Mouse (Mus musculus): ENCODE data around the gene Syne2. TPM values are rescaled to one million over a fixed set of nuclear protein-coding genes. Genes with fewer than 3 reads are reported as not detected.

Syne2 gene
- polyA plus RNA-seq, 1 experiment from 2014 or later, result 67.6 TPM

GRCm38 (mm10) chr12:75816981-75817856 is 715 bp upstream of the Syne2 start:
- peak overlapping the region; percentile 97 for H3K27ac ChIP-seq
- H3K4me3 ChIP-seq, result peak overlapping the region; percentile 82
- H3K9me3 ChIP-seq, result no peaks in the 10 kb centered on the region
- DNase-seq (ENCODE audit: low spot score), result no peak
- peaks cover 23% of the 10 kb centered on the region for H3K4me1 ChIP-seq
- no peaks in the 10 kb centered on the region for H3K27me3 ChIP-seq (ENCODE audit: insufficient read depth, poor library complexity, severe bottlenecking)
- H3K36me3 ChIP-seq, result no peaks in the 10 kb centered on the region
- WGBS, result 16% methylated on average over 23 of the region's 25 CpGs

GRCm38 (mm10) chr12:75818453-75819434 is 810 bp downstream of the Syne2 start:
- H3K27me3 ChIP-seq (ENCODE audit: insufficient read depth, poor library complexity, severe bottlenecking), result no peaks in the 10 kb centered on the region
- H3K4me1 ChIP-seq, result peaks cover 34% of the 10 kb centered on the region
- H3K27ac ChIP-seq, result peak overlapping the region; percentile 97
- peak; percentile 84 for DNase-seq (ENCODE audit: low spot score)
- H3K9me3 ChIP-seq, result no peaks in the 10 kb centered on the region
- peak overlapping the region; percentile 82 for H3K4me3 ChIP-seq
- WGBS, result under 1% methylated on average over 87 of the region's 93 CpGs
- H3K36me3 ChIP-seq, result no peaks in the 10 kb centered on the region

- Histone ChIP-seq H3K4me1 (peaks cover 41% of the 10 kb centered on the region), H3K9me3 (no peaks in the 10 kb centered on the region), H3K36me3 (no peaks in the 10 kb centered on the region), H3K27me3 (ENCODE audit: insufficient read depth, poor library complexity, severe bottlenecking) (no peaks in the 10 kb centered on the region), H3K4me3 (peak overlapping the region; percentile 82), H3K27ac (peak overlapping the region; percentile 97)
- no peak for DNase-seq (ENCODE audit: low spot score)
- 16% methylated on average over 11 of the region's 11 CpGs for WGBS
Measured at GRCm38 (mm10) chr12:75819481-75819880, 1.5 kb downstream of the Syne2 start.

GRCm38 (mm10) chr12:75820216-75820615 is 2.3 kb downstream of the Syne2 start:
- WGBS, result 67% methylated on average over 7 of the region's 7 CpGs
- Histone ChIP-seq H3K4me3 (no peak overlapping the region), H3K27ac (no peak overlapping the region), H3K4me1 (peaks cover 49% of the 10 kb centered on the region), H3K36me3 (no peaks in the 10 kb centered on the region), H3K9me3 (no peaks in the 10 kb centered on the region), H3K27me3 (ENCODE audit: insufficient read depth, poor library complexity, severe bottlenecking) (no peaks in the 10 kb centered on the region)
- no peak for DNase-seq (ENCODE audit: low spot score)

GRCm38 (mm10) chr12:75822122-75822521 is 4.2 kb downstream of the Syne2 start:
- no peaks in the 10 kb centered on the region for H3K27me3 ChIP-seq (ENCODE audit: insufficient read depth, poor library complexity, severe bottlenecking)
- WGBS, result 30% methylated on average over 6 of the region's 6 CpGs
- no peaks in the 10 kb centered on the region for H3K36me3 ChIP-seq
- H3K4me3 ChIP-seq, result no peak overlapping the region
- peak overlapping the region; percentile 65 for H3K27ac ChIP-seq
- no peaks in the 10 kb centered on the region for H3K9me3 ChIP-seq
- peaks cover 61% of the 10 kb centered on the region for H3K4me1 ChIP-seq
- DNase-seq (ENCODE audit: low spot score), result no peak

GRCm38 (mm10) chr12:75823475-75823874 is 5.5 kb downstream of the Syne2 start:
- Histone ChIP-seq H3K36me3 (no peaks in the 10 kb centered on the region), H3K27ac (peak overlapping the region; percentile 24; the same call in 1 of the 2 replicates), H3K9me3 (no peaks in the 10 kb centered on the region), H3K4me1 (peaks cover 74% of the 10 kb centered on the region), H3K27me3 (ENCODE audit: insufficient read depth, poor library complexity, severe bottlenecking) (no peaks in the 10 kb centered on the region), H3K4me3 (no peak overlapping the region)
- WGBS, result 62% methylated on average over 6 of the region's 6 CpGs
- no peak for DNase-seq (ENCODE audit: low spot score)

GRCm38 (mm10) chr12:75825458-75825857 is 7.5 kb downstream of the Syne2 start:
- Histone ChIP-seq H3K36me3 (no peaks in the 10 kb centered on the region), H3K4me1 (peaks cover 67% of the 10 kb centered on the region), H3K9me3 (no peaks in the 10 kb centered on the region), H3K27ac (no peak overlapping the region), H3K27me3 (ENCODE audit: insufficient read depth, poor library complexity, severe bottlenecking) (no peaks in the 10 kb centered on the region), H3K4me3 (no peak overlapping the region)
- 84% methylated on average over 7 of the region's 7 CpGs for WGBS
- no peak for DNase-seq (ENCODE audit: low spot score)

- no peaks in the 10 kb centered on the region for H3K9me3 ChIP-seq
- H3K27me3 ChIP-seq (ENCODE audit: insufficient read depth, poor library complexity, severe bottlenecking), result no peaks in the 10 kb centered on the region
- H3K36me3 ChIP-seq, result no peaks in the 10 kb centered on the region
- no peak for DNase-seq (ENCODE audit: low spot score)
- H3K4me1 ChIP-seq, result peaks cover 60% of the 10 kb centered on the region
- no peak overlapping the region for H3K27ac ChIP-seq
- 57% methylated on average over 10 of the region's 10 CpGs for WGBS
- H3K4me3 ChIP-seq, result no peak overlapping the region
Measured at GRCm38 (mm10) chr12:75826699-75827353, 8.9 kb downstream of the Syne2 start.

- Histone ChIP-seq H3K9me3 (no peaks in the 10 kb centered on the region), H3K4me3 (no peak overlapping the region), H3K36me3 (no peaks in the 10 kb centered on the region), H3K4me1 (peaks cover 52% of the 10 kb centered on the region), H3K27me3 (ENCODE audit: insufficient read depth, poor library complexity, severe bottlenecking) (no peaks in the 10 kb centered on the region), H3K27ac (peak overlapping the region; percentile 36; the same call in 1 of the 2 replicates)
- no peak for DNase-seq (ENCODE audit: low spot score)
- 75% methylated on average over 15 of the region's 15 CpGs for WGBS
Measured at GRCm38 (mm10) chr12:75827751-75828150, 9.8 kb downstream of the Syne2 start.

GRCm38 (mm10) chr12:75829616-75830015 is 11.7 kb downstream of the Syne2 start:
- no peak overlapping the region for H3K4me3 ChIP-seq
- WGBS, result 88% methylated on average over 5 of the region's 5 CpGs
- no peaks in the 10 kb centered on the region for H3K36me3 ChIP-seq
- no peaks in the 10 kb centered on the region for H3K27me3 ChIP-seq (ENCODE audit: insufficient read depth, poor library complexity, severe bottlenecking)
- no peak overlapping the region for H3K27ac ChIP-seq
- no peaks in the 10 kb centered on the region for H3K9me3 ChIP-seq
- DNase-seq (ENCODE audit: low spot score), result no peak
- H3K4me1 ChIP-seq, result peaks cover 53% of the 10 kb centered on the region

GRCm38 (mm10) chr12:75833149-75833959 is 15.4 kb downstream of the Syne2 start:
- peaks cover 51% of the 10 kb centered on the region for H3K4me1 ChIP-seq
- no peak for DNase-seq (ENCODE audit: low spot score)

More at GRCm38 (mm10) chr12:75833149-75833959, 15.4 kb downstream of the Syne2 start:
- no peaks in the 10 kb centered on the region for H3K36me3 ChIP-seq
- H3K4me3 ChIP-seq, result no peak overlapping the region
- 58% methylated on average over 12 of the region's 12 CpGs for WGBS
- H3K9me3 ChIP-seq, result no peaks in the 10 kb centered on the region
- peak overlapping the region; percentile 42 for H3K27ac ChIP-seq
- H3K27me3 ChIP-seq (ENCODE audit: insufficient read depth, poor library complexity, severe bottlenecking), result no peaks in the 10 kb centered on the region
